Mouse (Mus musculus): ENCODE measurements around the gene Mapk8ip2. TPM values are rescaled to one million over a fixed set of nuclear protein-coding genes. Genes with fewer than 3 reads are reported as not detected.

Gene Mapk8ip2
- total and polyA plus RNA-seq, 3 experiments: 0.01 to 0.04 TPM; not detected in 1

DNA sequence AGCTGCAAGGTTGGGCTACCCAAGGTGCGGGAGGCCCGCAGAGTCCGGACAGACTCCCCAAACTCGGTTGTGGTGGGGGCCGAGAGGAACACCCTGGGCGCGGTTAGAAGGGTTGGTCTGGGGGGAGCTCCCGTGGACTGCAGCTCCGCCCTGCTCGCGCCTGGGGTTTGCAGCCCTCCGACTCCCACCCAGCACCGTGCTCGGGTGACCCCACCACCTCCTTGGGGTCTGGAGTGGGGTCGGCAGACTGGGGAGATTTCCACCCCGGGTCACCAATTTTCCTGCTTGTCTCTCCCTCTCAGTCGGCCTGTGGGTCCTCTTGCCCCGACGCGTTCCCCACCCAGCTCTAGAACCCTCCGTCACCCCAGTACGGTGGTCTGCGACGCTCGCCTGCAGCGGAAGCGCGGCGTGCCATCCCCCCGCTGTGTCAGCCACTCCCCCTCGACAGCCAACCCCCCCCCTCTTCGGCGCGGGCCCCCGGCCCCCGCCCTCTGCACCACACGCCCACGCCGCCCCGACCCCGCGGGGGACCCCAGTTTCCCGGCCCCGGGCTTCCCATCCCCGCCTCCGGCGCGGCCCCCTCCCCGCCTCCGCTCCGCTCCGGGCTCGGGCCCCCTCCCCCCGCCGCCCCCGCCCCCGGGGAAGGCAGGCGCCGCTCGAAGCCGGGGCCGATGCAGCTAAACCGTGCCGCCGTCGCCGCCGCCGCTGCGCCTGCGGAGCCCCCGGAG, 45.4 kb downstream of the Mapk8ip2 start, which contains the start of gene Shank3:
Gene Shank3 (plus strand): TSS at position 663 of the 728 bp plus-strand sequence.
- TF ChIP-seq POLR2AphosphoS2 (IDR thresholded peaks at IDR 0.05; ENCODE audit: low read length): no peak
- TF ChIP-seq ZC3H11A (IDR thresholded peaks at IDR 0.05; ENCODE audit: low read depth, low read length): no peak
- no peak for TF ChIP-seq ZKSCAN1 (IDR thresholded peaks at IDR 0.05; ENCODE audit: low read depth, low read length)
- no peak for TF ChIP-seq MYC (IDR thresholded peaks at IDR 0.05; ENCODE audit: low read depth, low read length)
- TF ChIP-seq TBP (IDR thresholded peaks at IDR 0.05; ENCODE audit: low read depth, low read length): no peak
- TF ChIP-seq NELFE (IDR thresholded peaks at IDR 0.05; ENCODE audit: low read depth, low read length): peak; percentile 8; the same call in 1 of the 2 replicates
- no peak for TF ChIP-seq POLR2AphosphoS5 (IDR thresholded peaks at IDR 0.05; ENCODE audit: borderline replicate concordance, low read depth, low read length)
- TF ChIP-seq MXI1 (IDR thresholded peaks at IDR 0.05; ENCODE audit: low read depth, low read length): peak; percentile 11; the same call in 1 of the 2 replicates
- no peak for TF ChIP-seq USF1 (IDR thresholded peaks at IDR 0.05; ENCODE audit: low read depth, low read length)
- no peak for TF ChIP-seq MYB (IDR thresholded peaks at IDR 0.05; ENCODE audit: low read depth, low read length)
- no peak for TF ChIP-seq GATA1 (IDR thresholded peaks at IDR 0.05; ENCODE audit: low read depth, low read length)
- 0 out of 2 replicates have a peak, but pooled peaks have one; percentile 10 for TF ChIP-seq SIN3A (IDR thresholded peaks at IDR 0.05; ENCODE audit: low read length)
- no peak for TF ChIP-seq CHD2 (IDR thresholded peaks at IDR 0.05; ENCODE audit: low read length)
- no peak for TF ChIP-seq ETS1 (IDR thresholded peaks at IDR 0.05; ENCODE audit: low read depth, low read length)
- no peak for TF ChIP-seq JUND (IDR thresholded peaks at IDR 0.05; ENCODE audit: low read depth, low read length)
- TF ChIP-seq UBTF (IDR thresholded peaks at IDR 0.05; ENCODE audit: borderline replicate concordance, insufficient read depth, low read depth, low read length): no peak
- no peak for TF ChIP-seq MAFK (IDR thresholded peaks at IDR 0.05; ENCODE audit: borderline replicate concordance, low read depth, low read length)

DNA sequence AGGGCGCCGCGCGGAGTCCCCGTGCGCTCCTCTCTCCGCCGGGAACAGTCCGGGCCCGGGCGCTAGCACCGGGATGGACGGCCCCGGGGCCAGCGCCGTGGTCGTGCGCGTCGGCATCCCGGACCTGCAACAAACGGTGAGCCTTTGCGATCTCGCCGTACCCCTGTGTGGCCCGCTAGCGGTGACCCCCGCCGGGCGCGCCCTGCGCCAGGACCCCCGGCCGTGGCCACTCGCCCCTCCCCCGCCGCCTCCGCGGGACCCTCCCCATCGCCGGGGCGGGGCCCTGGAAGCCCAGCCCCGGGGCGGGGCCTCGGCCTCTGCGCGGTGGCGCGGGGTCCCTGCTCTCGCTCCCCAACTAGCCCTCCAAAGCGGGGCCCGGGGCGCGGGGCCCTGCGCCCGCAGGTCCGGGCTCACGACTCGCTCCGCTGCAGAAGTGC, 46.1 kb downstream of the Mapk8ip2 start:
- Histone ChIP-seq H3K79me2 (ENCODE audit: control insufficient read depth, insufficient read depth, low read length, poor library complexity) (peaks cover 12% of the 10 kb centered on the region), H3K27ac (ENCODE audit: control insufficient read depth, low read depth, low read length) (peak overlapping the region; percentile 32), H3K9ac (ENCODE audit: control insufficient read depth, low read depth, low read length, poor library complexity, severe bottlenecking) (peak overlapping the region; percentile 73), H3K4me3 (ENCODE audit: control insufficient read depth in 1 of 2, insufficient read depth in 1 of 2, low read depth in 2 of 2, low read length in 2 of 2) (peak overlapping the region; percentile 74 to 97), H3K27me3 (ENCODE audit: control insufficient read depth in 1 of 2, insufficient read depth in 2 of 2, low read length in 2 of 2) (no peaks in the 10 kb centered on the region), H3K36me3 (ENCODE audit: control insufficient read depth in 1 of 2, insufficient read depth in 2 of 2, low read length in 2 of 2) (peaks cover 0 to 6% of the 10 kb centered on the region in 2 experiments; a peak in 2 of 4 replicates), H3K4me1 (ENCODE audit: control insufficient read depth in 1 of 2, insufficient read depth in 2 of 2, low read length in 2 of 2) (peaks cover 3 to 23% of the 10 kb centered on the region in 2 experiments; a peak in 3 of 4 replicates), H3K9me3 (replicated peaks; ENCODE audit: insufficient read depth, low read length) (no peaks in the 10 kb centered on the region)
- no peak for DNase-seq (ENCODE audit: low read depth, low spot score)
- 0 out of 2 replicates have a peak, but pooled peaks have one; percentile 6 for TF ChIP-seq POLR2AphosphoS2 (IDR thresholded peaks at IDR 0.05; ENCODE audit: low read length)
- TF ChIP-seq E2F4 (IDR thresholded peaks at IDR 0.05; ENCODE audit: borderline replicate concordance, low read depth, low read length): no peak
- peak; percentile 28 to 44; a peak in 2 of 4 replicates for TF ChIP-seq POLR2A (IDR thresholded peaks at IDR 0.05; ENCODE audit: control insufficient read depth in 1 of 2, insufficient read depth in 1 of 2, low read depth in 1 of 2, low read length in 2 of 2, poor library complexity in 1 of 2)
- TF ChIP-seq NELFE (IDR thresholded peaks at IDR 0.05; ENCODE audit: low read depth, low read length): peak; percentile 20; the same call in 1 of the 2 replicates
- peak; percentile 62; the same call in 1 of the 2 replicates for TF ChIP-seq MAZ (IDR thresholded peaks at IDR 0.05; ENCODE audit: low read depth, low read length)
- TF ChIP-seq MXI1 (IDR thresholded peaks at IDR 0.05; ENCODE audit: low read depth, low read length): 0 out of 2 replicates have a peak, but pooled peaks have one; percentile 26
- TF ChIP-seq UBTF (IDR thresholded peaks at IDR 0.05; ENCODE audit: borderline replicate concordance, insufficient read depth, low read depth, low read length): 0 out of 2 replicates have a peak, but pooled peaks have one; percentile 42
- peak; percentile 42 for TF ChIP-seq SIN3A (IDR thresholded peaks at IDR 0.05; ENCODE audit: low read length)
- no peak for TF ChIP-seq RAD21 (IDR thresholded peaks at IDR 0.05; ENCODE audit: low read depth, low read length)

More for the DNA sequence above, 45.4 kb downstream of the Mapk8ip2 start, which contains the start of gene Shank3:
- Histone ChIP-seq H3K27ac (ENCODE audit: control insufficient read depth, low read depth, low read length) (peak within 1 kb of the TSS; percentile 71), H3K36me3 (ENCODE audit: control insufficient read depth in 1 of 2, insufficient read depth in 2 of 2, low read length in 2 of 2) (peaks cover 0 to 6% of the 10 kb centered on the region in 2 experiments; a peak in 2 of 4 replicates), H3K27me3 (ENCODE audit: control insufficient read depth in 1 of 2, insufficient read depth in 2 of 2, low read length in 2 of 2) (no peaks in the 10 kb centered on the region), H3K9ac (ENCODE audit: control insufficient read depth, low read depth, low read length, poor library complexity, severe bottlenecking) (peak within 1 kb of the TSS; percentile 73), H3K79me2 (ENCODE audit: control insufficient read depth, insufficient read depth, low read length, poor library complexity) (peaks cover 12% of the 10 kb centered on the region), H3K9me3 (replicated peaks; ENCODE audit: insufficient read depth, low read length) (no peaks in the 10 kb centered on the region), H3K4me1 (ENCODE audit: control insufficient read depth in 1 of 2, insufficient read depth in 2 of 2, low read length in 2 of 2) (peaks cover 3 to 23% of the 10 kb centered on the region in 2 experiments; a peak in 3 of 4 replicates), H3K4me3 (ENCODE audit: control insufficient read depth in 1 of 2, insufficient read depth in 1 of 2, low read depth in 2 of 2, low read length in 2 of 2) (peak within 1 kb of the TSS; percentile 74 to 97)
- peak; percentile 67 for DNase-seq (ENCODE audit: low read depth, low spot score)
